8 mouse cellular contexts compared by ENCODE assay signal in the genomic region with DNA sequence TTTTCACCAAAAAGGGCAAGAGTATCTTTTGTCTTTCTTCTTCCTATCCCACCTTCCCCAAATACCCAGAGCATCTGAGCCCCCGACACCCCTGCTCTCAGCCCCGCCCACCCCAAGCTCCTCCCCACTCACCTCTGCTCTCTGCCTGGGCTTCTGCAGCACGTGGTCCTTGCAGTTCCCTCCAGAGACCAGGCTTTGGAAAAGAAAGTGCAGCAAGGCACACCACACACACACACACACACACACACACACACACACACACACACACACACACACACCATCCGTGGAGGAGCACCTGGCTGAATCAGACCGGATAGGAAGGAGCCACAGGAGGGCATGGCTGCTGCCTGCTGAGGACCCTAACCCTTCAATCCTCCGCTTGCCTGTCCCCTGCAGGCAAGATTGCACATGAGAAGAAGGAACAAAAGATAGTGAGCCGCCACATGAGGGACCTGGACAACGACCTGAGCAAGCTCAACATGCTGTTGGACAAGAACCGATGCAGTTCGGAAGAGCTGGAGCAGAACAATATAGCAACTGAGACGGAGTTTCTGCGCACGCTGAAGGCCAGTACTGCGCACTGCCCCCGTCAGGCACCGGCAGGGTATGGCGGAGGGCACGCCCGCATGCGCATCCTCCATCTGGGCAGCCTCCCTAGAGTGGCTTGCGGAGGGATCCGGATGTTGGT. TPM values are rescaled to one million over a fixed set of nuclear protein-coding genes. Genes with fewer than 3 reads are reported as not detected.
DNase-seq lines count a peak whose midpoint lies in the region; ATAC-seq lines count a peak whose summit lies in the region.

No protein-coding gene starts in this region.

- 7% methylated on average over 21 of the region's 22 CpGs for WGBS in forebrain, embryonic 15.5 days
- WGBS in midbrain, embryonic 13.5 days = 8% methylated on average over 21 of the region's 22 CpGs

- H3K36me3 ChIP-seq in forebrain, embryonic 15.5 days = no peaks in the 10 kb centered on the region; the same call in 1 of the 2 replicates
- H3K36me3 ChIP-seq in midbrain, embryonic 13.5 days = peaks cover 18% of the 10 kb centered on the region

- H3K4me1 ChIP-seq in forebrain, embryonic 15.5 days = peaks cover 11% of the 10 kb centered on the region; the same call in 1 of the 2 replicates
- H3K4me1 ChIP-seq in midbrain, embryonic 13.5 days (replicated peaks) = peaks cover 27% of the 10 kb centered on the region

- no peak overlapping the region for H3K9ac ChIP-seq in forebrain, embryonic 15.5 days (replicated peaks)
- H3K9ac ChIP-seq in midbrain, embryonic 13.5 days (replicated peaks) = 0 out of 2 replicates have a peak overlapping the region, but pooled peaks have one; percentile 16

- peak overlapping the region; percentile 21 for H3K4me3 ChIP-seq in forebrain, embryonic 15.5 days
- H3K4me3 ChIP-seq in midbrain, embryonic 13.5 days (replicated peaks) = peak overlapping the region; percentile 18; the same call in 1 of the 2 replicates

- DNase-seq in adrenal gland, postnatal 10 days = peak; percentile 64
- no peak for DNase-seq in adrenal gland, adult 18-20 months (ENCODE audit: low spot score in 2 of 2)
- peak; percentile 33 for DNase-seq in ovary, postnatal 14 days (ENCODE audit: low spot score)
- no peak for DNase-seq in ovary, postnatal 10 days (ENCODE audit: low spot score)
- DNase-seq in kidney, postnatal 4 days = peak; percentile 70 to 81
- peak; percentile 82 for DNase-seq in thymus, postnatal 4 days

- no peaks in the 10 kb centered on the region for H3K27me3 ChIP-seq in forebrain, embryonic 15.5 days
- H3K27me3 ChIP-seq in midbrain, embryonic 13.5 days = no peaks in the 10 kb centered on the region

- peak; percentile 72; the same call in 1 of the 2 replicates for ATAC-seq in forebrain, embryonic 15.5 days (replicated peaks)
- peak; percentile 75 for ATAC-seq in midbrain, embryonic 13.5 days

- peak overlapping the region; percentile 37 for H3K4me2 ChIP-seq in forebrain, embryonic 15.5 days (replicated peaks)
- H3K4me2 ChIP-seq in midbrain, embryonic 13.5 days (replicated peaks) = peak overlapping the region; percentile 45

- H3K9me3 ChIP-seq in forebrain, embryonic 15.5 days = no peaks in the 10 kb centered on the region
- H3K9me3 ChIP-seq in midbrain, embryonic 13.5 days = no peaks in the 10 kb centered on the region

- no peak overlapping the region for H3K27ac ChIP-seq in forebrain, embryonic 15.5 days (replicated peaks)
- peak overlapping the region; percentile 32; the same call in 1 of the 2 replicates for H3K27ac ChIP-seq in midbrain, embryonic 13.5 days

RNA-seq across cellular contexts. Expression of a gene that starts 14.7 kb away (rescaled TPM):
- 10 to 100 TPM; 78.0 to 81.5 TPM for total RNA-seq in adrenal gland, postnatal 10 days (2021)
- total RNA-seq in adrenal gland, adult 18-20 months (2021) = 100 to 1,000 TPM; 106 to 107 TPM
- polyA plus RNA-seq in forebrain, embryonic 15.5 days (2015; fragmentation: Nextera tagmentation; extraction: Ambion mirVana) = 43.9 and 49.8 TPM in 2 replicates
- 49.9 and 50.7 TPM in 2 replicates for polyA plus RNA-seq in midbrain, embryonic 13.5 days (2015; fragmentation: Nextera tagmentation; extraction: Ambion mirVana)

RNA-seq across cellular contexts. Expression of a gene that starts 24.6 kb away (rescaled TPM):
- total RNA-seq in adrenal gland, postnatal 10 days (2021) = 1 to 10 TPM in 1 of 2 experiments, under 1 TPM in 1; 0.85 to 1.4 TPM
- 1 to 10 TPM; 1.2 to 1.3 TPM for total RNA-seq in adrenal gland, adult 18-20 months (2021)
- 12.9 and 13.7 TPM in 2 replicates for polyA plus RNA-seq in forebrain, embryonic 15.5 days (2015; fragmentation: Nextera tagmentation; extraction: Ambion mirVana)
- 17.6 and 18.1 TPM in 2 replicates for polyA plus RNA-seq in midbrain, embryonic 13.5 days (2015; fragmentation: Nextera tagmentation; extraction: Ambion mirVana)

RNA-seq across cellular contexts. Expression of a gene that starts 24.7 kb away (rescaled TPM):
- 10 to 100 TPM; 19.1 to 21.8 TPM for total RNA-seq in adrenal gland, postnatal 10 days (2021)
- total RNA-seq in adrenal gland, adult 18-20 months (2021) = 10 to 100 TPM; 17.7 to 30.8 TPM
- 52.4 and 54.6 TPM in 2 replicates for polyA plus RNA-seq in forebrain, embryonic 15.5 days (2015; fragmentation: Nextera tagmentation; extraction: Ambion mirVana)
- polyA plus RNA-seq in midbrain, embryonic 13.5 days (2015; fragmentation: Nextera tagmentation; extraction: Ambion mirVana) = 50.0 and 53.1 TPM in 2 replicates

RNA-seq across cellular contexts. Expression of a gene that starts 46.9 kb away (rescaled TPM):
- total RNA-seq in adrenal gland, postnatal 10 days (2021) = 100 to 1,000 TPM; 147 to 153 TPM
- total RNA-seq in adrenal gland, adult 18-20 months (2021) = 100 to 1,000 TPM; 130 to 134 TPM
- 302 and 313 TPM in 2 replicates for polyA plus RNA-seq in forebrain, embryonic 15.5 days (2015; fragmentation: Nextera tagmentation; extraction: Ambion mirVana)
- polyA plus RNA-seq in midbrain, embryonic 13.5 days (2015; fragmentation: Nextera tagmentation; extraction: Ambion mirVana) = 317 and 341 TPM in 2 replicates

RNA-seq across cellular contexts. Expression of a gene that starts 54.6 kb away (rescaled TPM):
- total RNA-seq in adrenal gland, postnatal 10 days (2021) = under 1 TPM; 0.30 to 0.33 TPM
- total RNA-seq in adrenal gland, adult 18-20 months (2021) = under 1 TPM in 1 of 2 experiments, not detected in 1; 0.19 TPM
- polyA plus RNA-seq in forebrain, embryonic 15.5 days (2015; fragmentation: Nextera tagmentation; extraction: Ambion mirVana) = 0.09 and 0.18 TPM in 2 replicates
- polyA plus RNA-seq in midbrain, embryonic 13.5 days (2015; fragmentation: Nextera tagmentation; extraction: Ambion mirVana) = 0.08 and 0.09 TPM in 2 replicates

Comparison
In these comparisons a context has a peak if more than half of its experiments do, and no peak if none do; other contexts are left out.
1. DNase-seq: peak in adrenal gland, postnatal 10 days (single experiment), ovary, postnatal 14 days (single experiment), kidney, postnatal 4 days (2 of 2) and thymus, postnatal 4 days (single experiment); none in adrenal gland, adult 18-20 months (0 of 2) and ovary, postnatal 10 days (single experiment).